Mouse (Mus musculus) c-Kit-positive CD71-positive TER-119-negative erythroid progenitor cells, embryonic 14.5 days (primary cell): Measurements from ENCODE around the gene Arf3.

ENCODE experiments used
- DNase-seq: peaks from one replicate; pipeline ENCODE4 v3.0.0-alpha.2; 2013; ENCODE audit warnings: low read depth

Arf3 gene

GRCm38 (mm10) chr15:98717301-98717700 is 45.7 kb downstream of the Arf3 start:
- no peak for DNase-seq

GRCm38 (mm10) chr15:98714230-98714652 is 48.8 kb downstream of the Arf3 start:
- no peak for DNase-seq

GRCm38 (mm10) chr15:98710442-98710841 is 52.6 kb downstream of the Arf3 start:
- DNase-seq = peak; percentile 50

DNA sequence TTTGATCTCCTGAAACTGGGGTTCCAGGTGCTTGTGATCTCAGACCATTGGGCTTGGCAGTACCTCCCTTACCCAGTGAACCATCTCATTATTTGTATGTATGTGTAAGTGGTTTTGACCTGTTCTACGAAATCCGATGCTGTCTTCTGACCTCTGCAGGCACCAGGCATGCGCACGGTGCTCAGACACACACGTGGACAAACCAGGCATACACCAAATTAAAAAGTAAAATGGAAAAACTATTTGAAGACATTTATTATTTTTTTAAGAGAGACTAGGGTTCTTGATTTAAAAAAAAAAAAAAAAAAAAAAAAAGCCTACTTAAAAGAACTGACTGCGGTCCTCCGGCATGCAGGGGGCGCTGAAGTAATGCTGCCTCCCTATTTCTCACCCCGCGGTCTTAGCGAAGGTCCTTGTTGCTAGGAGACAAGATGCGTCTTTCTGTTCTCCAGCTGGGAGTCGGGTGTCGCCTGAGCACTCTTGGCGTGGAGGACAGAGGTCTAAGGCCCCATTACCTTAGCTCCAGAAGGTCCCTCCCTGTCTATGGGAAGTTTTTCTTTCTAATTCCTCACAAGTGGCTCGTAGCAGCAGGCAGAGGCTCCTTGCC is 55.1 kb downstream of the Arf3 start, which contains the start of gene Ccdc65:
Gene Ccdc65, plus strand, starts transcription at position 442 of the 607 bp plus-strand sequence.
- DNase-seq = peak; percentile 84

GRCm38 (mm10) chr15:98704312-98704711 is 58.7 kb downstream of the Arf3 start:
- no peak for DNase-seq

DNA sequence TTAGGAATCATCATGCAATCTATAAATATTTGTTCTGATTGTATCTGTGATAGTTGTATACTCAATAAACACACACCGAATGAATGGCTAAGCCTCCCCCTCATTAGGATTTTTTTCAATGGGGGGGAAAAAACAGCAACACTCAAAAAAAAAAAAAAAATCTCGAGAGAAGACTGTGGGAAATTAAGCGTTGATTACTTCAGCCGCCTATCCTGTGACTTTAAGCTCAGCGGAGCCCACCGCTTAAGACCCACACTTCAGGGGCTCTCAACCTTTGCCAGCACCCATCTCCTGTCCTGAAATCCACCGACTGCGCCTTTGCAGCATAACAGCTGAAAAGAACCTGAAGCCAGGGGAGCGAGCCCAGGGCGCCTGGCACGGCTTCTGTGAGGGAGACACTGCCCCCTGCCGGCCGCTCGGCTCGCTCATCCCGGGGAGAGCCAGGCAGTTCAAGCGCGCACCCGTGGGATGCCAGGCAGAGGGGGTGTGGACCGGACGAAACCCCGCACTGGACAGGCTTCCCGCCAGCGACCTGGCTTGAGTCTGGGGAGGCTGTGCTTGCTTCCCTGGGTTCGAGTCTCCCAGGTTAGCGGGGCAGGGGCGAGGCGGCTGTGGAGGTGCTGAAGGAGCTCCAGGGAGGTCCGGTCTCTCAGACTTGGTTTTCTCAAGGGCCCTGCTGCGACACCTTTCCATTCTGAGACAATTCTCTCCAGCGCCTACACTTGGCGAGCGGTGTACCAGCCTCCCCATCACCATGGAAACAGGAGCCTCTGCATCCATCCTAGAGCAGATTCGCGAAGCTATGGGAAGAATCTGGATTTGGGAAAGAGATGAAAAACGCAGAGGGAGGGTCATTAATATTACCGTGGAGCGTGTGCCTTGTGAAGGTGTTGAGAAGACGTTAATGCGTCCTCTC is 63.6 kb downstream of the Arf3 start:
- peak; percentile 58 for DNase-seq

GRCm38 (mm10) chr15:98696216-98696615 is 66.8 kb downstream of the Arf3 start:
- no peak for DNase-seq

- DNase-seq = no peak
Measured at GRCm38 (mm10) chr15:98695726-98696125, 67.3 kb downstream of the Arf3 start.

GRCm38 (mm10) chr15:98692171-98692715 is 70.8 kb downstream of the Arf3 start:
- DNase-seq = no peak

GRCm38 (mm10) chr15:98691486-98692147 is 71.4 kb downstream of the Arf3 start:
- DNase-seq = no peak

DNA sequence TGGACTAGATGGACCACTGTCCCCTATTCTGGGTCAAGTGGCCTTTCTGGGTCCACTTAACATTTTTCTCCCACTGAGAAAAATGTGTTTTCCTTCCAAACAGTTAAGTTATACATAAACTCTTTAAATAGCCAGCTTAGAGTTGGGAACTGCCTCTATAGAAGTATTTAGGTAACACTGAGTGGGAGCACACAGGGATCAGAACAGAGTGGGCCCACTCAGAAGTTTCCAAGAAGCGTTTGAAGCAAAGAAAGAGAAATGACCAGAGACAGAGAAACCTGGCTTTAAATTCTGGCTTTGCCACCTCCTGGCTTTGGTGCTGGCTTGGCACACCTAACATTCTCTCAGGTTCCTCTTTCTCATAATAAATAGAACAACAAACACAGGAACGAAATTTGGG is 73.3 kb downstream of the Arf3 start:
- no peak for DNase-seq
